27 mouse cellular contexts compared by ENCODE assay signal in genomic region chr15:77977663-77978062, GRCm38 (mm10). TPM values are rescaled to one million over a fixed set of nuclear protein-coding genes. Genes with fewer than 3 reads are reported as not detected.
DNase-seq lines count a peak whose midpoint lies in the region; ATAC-seq lines count a peak whose summit lies in the region.
"Had no signal": no experiment of that assay in that cellular context is flagged by ENCODE, and none has a peak within 500 bp of the region (broad histone marks: within the 10 kb centered on the region; RNA-seq: fewer than 3 reads in every experiment).

No protein-coding gene starts in this region.

- peaks cover 22% of the 10 kb centered on the region for H3K27me3 ChIP-seq in erythroblast, embryonic 14.5 days (ENCODE audit: control insufficient read depth)
- H3K27me3 ChIP-seq in liver, embryonic 16.5 days (ENCODE audit: control insufficient read depth, insufficient read depth, low read depth, low read length), result no peaks in the 10 kb centered on the region
- H3K27me3 ChIP-seq: midbrain, embryonic 15.5 days; neural tube, embryonic 12.5 days had no signal

- H3K9me3 ChIP-seq in erythroblast, embryonic 14.5 days (ENCODE audit: control insufficient read depth, low read length), result peaks cover 13% of the 10 kb centered on the region
- no peaks in the 10 kb centered on the region for H3K9me3 ChIP-seq in liver, embryonic 16.5 days (replicated peaks; ENCODE audit: control insufficient read depth, low read length)
- H3K9me3 ChIP-seq: embryonic facial prominence, embryonic 13.5 days; heart, embryonic 10.5 days; limb, embryonic 15.5 days; midbrain, embryonic 15.5 days; neural tube, embryonic 12.5 days had no signal

- peak; percentile 31 for DNase-seq in retina, postnatal 1 day
- DNase-seq in retina, embryonic 14.5 days (ENCODE audit: low spot score), result no peak
- DNase-seq in adrenal gland, adult 8-10 months, result peak; percentile 75
- DNase-seq in right cerebral cortex, postnatal 10 days (ENCODE audit: low spot score in 2 of 2), result no peak
- DNase-seq in layer of hippocampus, postnatal 10 days (ENCODE audit: low spot score in 2 of 2), result no peak
- no peak for DNase-seq in thymus, postnatal 25 days
- DNase-seq: cerebellum, adult 2 months; cerebellum, postnatal 36 days; embryo, embryonic 11 days; gastrocnemius, postnatal 10 days; heart, postnatal 4 days; kidney, postnatal 25 days; left cerebral cortex, postnatal 4 days; thymus, postnatal 36 days had no signal

- peak; percentile 65 for ATAC-seq in liver, embryonic 16.5 days (ENCODE audit: low read depth)
- ATAC-seq: forebrain, embryonic 16.5 days; hindbrain, postnatal 0 days; intestine, postnatal 0 days; midbrain, embryonic 15.5 days; Patski had no signal

- H3K9ac ChIP-seq in liver, embryonic 16.5 days (ENCODE audit: low read depth, low read length), result no peak overlapping the region
- H3K9ac ChIP-seq: embryonic facial prominence, embryonic 13.5 days; limb, embryonic 15.5 days; midbrain, embryonic 15.5 days; neural tube, embryonic 12.5 days had no signal

- peak overlapping the region; percentile 32 for H3K4me2 ChIP-seq in liver, embryonic 16.5 days (ENCODE audit: low read depth, low read length)
- H3K4me2 ChIP-seq: embryonic facial prominence, embryonic 13.5 days; limb, embryonic 15.5 days; midbrain, embryonic 15.5 days; neural tube, embryonic 12.5 days had no signal

- H3K4me3 ChIP-seq in erythroblast, embryonic 14.5 days (replicated peaks), result peak overlapping the region; percentile 41
- 0 out of 2 replicates have a peak overlapping the region, but pooled peaks have one; percentile 10 for H3K4me3 ChIP-seq in liver, embryonic 16.5 days (ENCODE audit: low read depth, low read length)
- H3K4me3 ChIP-seq: embryonic facial prominence, embryonic 13.5 days; heart, embryonic 10.5 days; left cerebral cortex, adult 2 months; limb, embryonic 15.5 days; midbrain, embryonic 15.5 days; neural tube, embryonic 12.5 days had no signal

- peaks cover 23% of the 10 kb centered on the region for H3K36me3 ChIP-seq in erythroblast, embryonic 14.5 days (ENCODE audit: control insufficient read depth)
- H3K36me3 ChIP-seq in liver, embryonic 16.5 days (ENCODE audit: control insufficient read depth, insufficient read depth), result no peaks in the 10 kb centered on the region
- H3K36me3 ChIP-seq: embryonic facial prominence, embryonic 13.5 days; heart, embryonic 10.5 days; limb, embryonic 15.5 days; midbrain, embryonic 15.5 days; neural tube, embryonic 12.5 days had no signal

- peak overlapping the region; percentile 68 for H3K27ac ChIP-seq in liver, embryonic 16.5 days (ENCODE audit: low read length)
- H3K27ac ChIP-seq: embryonic facial prominence, embryonic 13.5 days; heart, embryonic 10.5 days; hindbrain, postnatal 0 days; left cerebral cortex, adult 2 months; limb, embryonic 15.5 days; macrophage; midbrain, embryonic 15.5 days; neural tube, embryonic 12.5 days had no signal

- WGBS in liver, embryonic 16.5 days (ENCODE audit: insufficient replicate concordance), result 43% methylated on average over 3 of the region's 3 CpGs

- H3K4me1 ChIP-seq in erythroblast, embryonic 14.5 days (ENCODE audit: control insufficient read depth), result peaks cover 68% of the 10 kb centered on the region
- peaks cover 40% of the 10 kb centered on the region for H3K4me1 ChIP-seq in liver, embryonic 16.5 days (ENCODE audit: control insufficient read depth, low read depth, low read length)
- H3K4me1 ChIP-seq: embryonic facial prominence, embryonic 13.5 days; heart, embryonic 10.5 days; midbrain, embryonic 15.5 days; neural tube, embryonic 12.5 days had no signal

RNA-seq across cellular contexts. Expression of gene Eif3d, which starts 7.0 kb away (rescaled TPM):
- total RNA-seq in adrenal gland, adult 8-10 months (2022), result 100 to 1,000 TPM; 140 to 159 (median 147) TPM
- 8.2 and 8.3 TPM in 2 replicates for polyA plus RNA-seq in erythroblast, embryonic 14.5 days (2012)
- polyA plus RNA-seq in liver, embryonic 16.5 days (2015; fragmentation: Nextera tagmentation; extraction: Ambion mirVana), result 119 and 125 TPM in 2 replicates
- total RNA-seq in layer of hippocampus, postnatal 10 days (2021), result 100 to 1,000 TPM; 106 to 118 TPM

RNA-seq across cellular contexts. Expression of gene Foxred2, which starts 21.1 kb away (rescaled TPM):
- total RNA-seq in adrenal gland, adult 8-10 months (2022), result 1 to 10 TPM; 4.2 to 9.3 (median 6.3) TPM
- polyA plus RNA-seq in erythroblast, embryonic 14.5 days (2012), result 0.04 and 0.06 TPM in 2 replicates
- 1.1 and 1.2 TPM in 2 replicates for polyA plus RNA-seq in liver, embryonic 16.5 days (2015; fragmentation: Nextera tagmentation; extraction: Ambion mirVana)
- total RNA-seq in layer of hippocampus, postnatal 10 days (2021), result 10 to 100 TPM; 11.5 to 12.7 TPM

RNA-seq across cellular contexts. Expression of gene Txn2, which starts 48.9 kb away (rescaled TPM):
- 100 to 1,000 TPM; 548 to 745 (median 627) TPM for total RNA-seq in adrenal gland, adult 8-10 months (2022)
- 41.7 and 44.1 TPM in 2 replicates for polyA plus RNA-seq in erythroblast, embryonic 14.5 days (2012)
- polyA plus RNA-seq in liver, embryonic 16.5 days (2015; fragmentation: Nextera tagmentation; extraction: Ambion mirVana), result 177 and 180 TPM in 2 replicates
- 100 to 1,000 TPM; 107 to 111 TPM for total RNA-seq in layer of hippocampus, postnatal 10 days (2021)

Comparison
In these comparisons a context has a peak if more than half of its experiments do, and no peak if none do; other contexts are left out.
1. DNase-seq: peak in retina, postnatal 1 day (single experiment) and adrenal gland, adult 8-10 months (single experiment); none in retina, embryonic 14.5 days (single experiment), right cerebral cortex, postnatal 10 days (0 of 2), layer of hippocampus, postnatal 10 days (0 of 2) and thymus, postnatal 25 days (single experiment).
2. RNA of gene Txn2, which starts 48.9 kb away (total RNA-seq): 548 to 745 TPM in adrenal gland, adult 8-10 months; 107 to 111 TPM in layer of hippocampus, postnatal 10 days; every median in the first group is over 4 times any median in the second.